Mouse (Mus musculus): ENCODE data around the gene Gm21992. TPM values are rescaled to one million over a fixed set of nuclear protein-coding genes. Genes with fewer than 3 reads are reported as not detected.

Gm21992 gene
- 16.2 and 23.9 TPM in 2 replicates for polyA plus RNA-seq (2015; fragmentation: Nextera tagmentation; extraction: Ambion mirVana)

- Histone ChIP-seq H3K9me3 (replicated peaks; ENCODE audit: control insufficient read depth, low read length) (0 out of 2 replicates have a peak, but pooled peaks cover 4% of the 10 kb centered on the region), H3K27me3 (ENCODE audit: control insufficient read depth, insufficient read depth, low read length) (no peaks in the 10 kb centered on the region), H3K4me1 (ENCODE audit: control insufficient read depth, insufficient read depth, low read length) (peaks cover 21% of the 10 kb centered on the region), H3K4me2 (ENCODE audit: low read depth, low read length) (peak within 1 kb of the TSS; percentile 95), H3K4me3 (ENCODE audit: low read length) (peak within 1 kb of the TSS; percentile 95), H3K36me3 (ENCODE audit: control insufficient read depth, insufficient read depth) (no peaks in the 10 kb centered on the region), H3K27ac (ENCODE audit: low read length) (peak within 1 kb of the TSS; percentile 98), H3K9ac (ENCODE audit: low read length) (peak within 1 kb of the TSS; percentile 97)
- ATAC-seq (replicated peaks; ENCODE audit: extremely low read depth, insufficient read depth, low FRiP score) = peak; percentile 99
- WGBS = under 1% methylated on average over 83 of the region's 83 CpGs
Measured at GRCm38 (mm10) chr19:4811063-4811908, at the start of gene Gm21992, which contains the start of gene Rbm14. Gene Gm21992 (minus strand): TSS chr19:4811612. Gene Rbm14 (minus strand): TSS chr19:4811634.

GRCm38 (mm10) chr19:4859081-4859480, 47.7 kb upstream of the Gm21992 start:
- Histone ChIP-seq H3K27me3 (ENCODE audit: control insufficient read depth, insufficient read depth, low read length) (0 out of 2 replicates have a peak, but pooled peaks cover 2% of the 10 kb centered on the region), H3K36me3 (ENCODE audit: control insufficient read depth, insufficient read depth) (no peaks in the 10 kb centered on the region), H3K9me3 (replicated peaks; ENCODE audit: control insufficient read depth, low read length) (no peaks in the 10 kb centered on the region), H3K4me1 (ENCODE audit: control insufficient read depth, insufficient read depth, low read length) (peaks cover 7% of the 10 kb centered on the region), H3K4me2 (ENCODE audit: low read depth, low read length) (no peak overlapping the region), H3K27ac (ENCODE audit: low read length) (no peak overlapping the region), H3K4me3 (ENCODE audit: low read length) (no peak overlapping the region), H3K9ac (ENCODE audit: low read length) (no peak overlapping the region)
- WGBS = 36% methylated on average over 6 of the region's 6 CpGs
- no peak for ATAC-seq (replicated peaks; ENCODE audit: extremely low read depth, insufficient read depth, low FRiP score)

DNA sequence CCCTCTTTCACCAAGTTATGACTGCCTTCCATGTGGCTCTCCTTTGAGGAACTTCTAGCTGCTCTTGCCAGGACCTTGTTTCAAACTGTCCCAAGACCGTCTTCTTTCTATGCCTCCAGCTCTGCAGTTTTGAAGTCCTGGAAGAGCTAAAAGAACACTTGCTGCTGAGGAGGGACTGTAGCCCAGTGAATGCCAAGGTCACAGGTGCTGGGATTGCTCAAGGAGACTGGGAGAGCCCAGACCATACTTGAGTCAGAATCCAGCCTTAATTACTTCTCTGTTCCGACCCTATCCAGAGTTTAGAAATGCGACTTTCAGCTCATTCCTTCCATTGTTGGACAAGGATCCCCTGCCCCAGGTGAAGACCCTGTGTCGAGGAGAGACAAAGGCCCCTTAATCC, 44.5 kb upstream of the Gm21992 start:
- WGBS = 73% methylated on average over 4 of the region's 4 CpGs
- H3K36me3 ChIP-seq (ENCODE audit: control insufficient read depth, insufficient read depth) = no peaks in the 10 kb centered on the region
- H3K9ac ChIP-seq (ENCODE audit: low read length) = no peak overlapping the region
- no peaks in the 10 kb centered on the region for H3K9me3 ChIP-seq (replicated peaks; ENCODE audit: control insufficient read depth, low read length)
- ATAC-seq (replicated peaks; ENCODE audit: extremely low read depth, insufficient read depth, low FRiP score) = no peak
- peak overlapping the region; percentile 74; the same call in 1 of the 2 replicates for H3K4me3 ChIP-seq (ENCODE audit: low read length)
- 0 out of 2 replicates have a peak, but pooled peaks cover 3% of the 10 kb centered on the region for H3K27me3 ChIP-seq (ENCODE audit: control insufficient read depth, insufficient read depth, low read length)
- H3K27ac ChIP-seq (ENCODE audit: low read length) = no peak overlapping the region
- H3K4me2 ChIP-seq (ENCODE audit: low read depth, low read length) = peak overlapping the region; percentile 99
- H3K4me1 ChIP-seq (ENCODE audit: control insufficient read depth, insufficient read depth, low read length) = peaks cover 7% of the 10 kb centered on the region

DNA sequence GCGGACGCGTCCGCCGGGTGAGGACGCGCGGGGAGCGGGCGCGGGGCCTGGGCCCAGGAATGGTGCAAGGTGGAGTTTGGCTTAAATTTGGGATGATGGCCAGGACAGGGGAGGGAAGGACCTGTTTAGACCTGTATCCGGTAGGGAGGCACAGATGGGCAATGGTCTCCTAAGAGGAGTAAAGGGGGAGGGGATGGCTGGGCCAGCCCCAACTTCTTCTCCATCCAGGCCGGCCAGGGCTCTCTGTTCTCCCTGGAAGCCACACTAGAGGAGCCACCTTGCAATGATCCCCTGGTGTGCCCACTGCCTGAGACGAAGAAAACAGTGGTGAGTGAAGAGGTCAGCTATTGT, 44.0 kb upstream of the Gm21992 start:
- H3K9ac ChIP-seq (ENCODE audit: low read length) = peak overlapping the region; percentile 83
- H3K27me3 ChIP-seq (ENCODE audit: control insufficient read depth, insufficient read depth, low read length) = 0 out of 2 replicates have a peak, but pooled peaks cover 4% of the 10 kb centered on the region
- ATAC-seq (replicated peaks; ENCODE audit: extremely low read depth, insufficient read depth, low FRiP score) = no peak
- H3K4me1 ChIP-seq (ENCODE audit: control insufficient read depth, insufficient read depth, low read length) = peaks cover 7% of the 10 kb centered on the region
- WGBS = 3% methylated on average over 14 of the region's 14 CpGs
- peak overlapping the region; percentile 74 for H3K4me3 ChIP-seq (ENCODE audit: low read length)
- peak overlapping the region; percentile 53 for H3K27ac ChIP-seq (ENCODE audit: low read length)
- no peaks in the 10 kb centered on the region for H3K9me3 ChIP-seq (replicated peaks; ENCODE audit: control insufficient read depth, low read length)
- peak overlapping the region; percentile 99 for H3K4me2 ChIP-seq (ENCODE audit: low read depth, low read length)
- H3K36me3 ChIP-seq (ENCODE audit: control insufficient read depth, insufficient read depth) = no peaks in the 10 kb centered on the region

GRCm38 (mm10) chr19:4854552-4855469, 43.4 kb upstream of the Gm21992 start, which contains the start of gene Ctsf:
Gene Ctsf (plus strand): TSS chr19:4855130.
- H3K9ac ChIP-seq (ENCODE audit: low read length) = peak within 1 kb of the TSS; percentile 83
- no peaks in the 10 kb centered on the region for H3K9me3 ChIP-seq (replicated peaks; ENCODE audit: control insufficient read depth, low read length)
- peak within 1 kb of the TSS; percentile 53 for H3K27ac ChIP-seq (ENCODE audit: low read length)
- peak; percentile 88 for ATAC-seq (replicated peaks; ENCODE audit: extremely low read depth, insufficient read depth, low FRiP score)
- H3K4me2 ChIP-seq (ENCODE audit: low read depth, low read length) = peak within 1 kb of the TSS; percentile 99
- H3K27me3 ChIP-seq (ENCODE audit: control insufficient read depth, insufficient read depth, low read length) = 0 out of 2 replicates have a peak, but pooled peaks cover 4% of the 10 kb centered on the region
- H3K4me3 ChIP-seq (ENCODE audit: low read length) = peak within 1 kb of the TSS; percentile 74
- no peaks in the 10 kb centered on the region for H3K36me3 ChIP-seq (ENCODE audit: control insufficient read depth, insufficient read depth)
- WGBS = 4% methylated on average over 45 of the region's 45 CpGs
- H3K4me1 ChIP-seq (ENCODE audit: control insufficient read depth, insufficient read depth, low read length) = peaks cover 7% of the 10 kb centered on the region

DNA sequence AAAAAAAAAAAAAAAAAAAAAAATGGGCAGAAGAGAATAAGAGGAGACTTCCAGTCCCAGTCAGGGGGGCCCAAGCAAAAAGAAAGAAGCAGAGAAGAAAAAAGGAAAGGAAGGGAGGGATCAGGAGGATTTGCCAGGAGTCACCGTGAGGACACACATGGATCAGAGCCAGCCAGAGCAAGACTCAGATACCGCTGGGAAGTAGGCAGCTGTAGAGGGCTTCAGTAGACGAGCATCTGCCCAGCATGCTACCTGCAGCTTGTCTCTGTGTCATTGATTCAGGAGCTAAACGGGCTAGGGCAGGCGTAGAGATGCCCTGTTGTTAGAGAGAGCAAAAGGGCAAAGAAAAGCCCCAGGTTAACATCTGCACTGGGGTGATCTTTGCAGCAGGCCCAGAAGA, 38.9 kb upstream of the Gm21992 start:
- H3K4me3 ChIP-seq (ENCODE audit: low read length) = no peak overlapping the region
- H3K4me2 ChIP-seq (ENCODE audit: low read depth, low read length) = no peak overlapping the region
- ATAC-seq (replicated peaks; ENCODE audit: extremely low read depth, insufficient read depth, low FRiP score) = no peak
- H3K27ac ChIP-seq (ENCODE audit: low read length) = no peak overlapping the region
- H3K4me1 ChIP-seq (ENCODE audit: control insufficient read depth, insufficient read depth, low read length) = peaks cover 3% of the 10 kb centered on the region; the same call in 1 of the 2 replicates
- 0 out of 2 replicates have a peak, but pooled peaks cover 2% of the 10 kb centered on the region for H3K27me3 ChIP-seq (ENCODE audit: control insufficient read depth, insufficient read depth, low read length)
- H3K9me3 ChIP-seq (replicated peaks; ENCODE audit: control insufficient read depth, low read length) = no peaks in the 10 kb centered on the region
- no peak overlapping the region for H3K9ac ChIP-seq (ENCODE audit: low read length)
- H3K36me3 ChIP-seq (ENCODE audit: control insufficient read depth, insufficient read depth) = no peaks in the 10 kb centered on the region
- WGBS = 38% methylated on average over 5 of the region's 5 CpGs

GRCm38 (mm10) chr19:4849800-4850199, 38.4 kb upstream of the Gm21992 start:
- Histone ChIP-seq H3K4me1 (ENCODE audit: control insufficient read depth, insufficient read depth, low read length) (peaks cover 3% of the 10 kb centered on the region; the same call in 1 of the 2 replicates), H3K36me3 (ENCODE audit: control insufficient read depth, insufficient read depth) (no peaks in the 10 kb centered on the region), H3K9ac (ENCODE audit: low read length) (no peak overlapping the region), H3K27me3 (ENCODE audit: control insufficient read depth, insufficient read depth, low read length) (0 out of 2 replicates have a peak, but pooled peaks cover 2% of the 10 kb centered on the region), H3K27ac (ENCODE audit: low read length) (no peak overlapping the region), H3K4me2 (ENCODE audit: low read depth, low read length) (no peak overlapping the region), H3K9me3 (replicated peaks; ENCODE audit: control insufficient read depth, low read length) (no peaks in the 10 kb centered on the region), H3K4me3 (ENCODE audit: low read length) (no peak overlapping the region)
- WGBS = 46% methylated on average over 4 of the region's 4 CpGs
- ATAC-seq (replicated peaks; ENCODE audit: extremely low read depth, insufficient read depth, low FRiP score) = no peak

- WGBS = 24% methylated on average over 7 of the region's 7 CpGs
- Histone ChIP-seq H3K4me1 (ENCODE audit: control insufficient read depth, insufficient read depth, low read length) (no peaks in the 10 kb centered on the region), H3K4me3 (ENCODE audit: low read length) (no peak overlapping the region), H3K27me3 (ENCODE audit: control insufficient read depth, insufficient read depth, low read length) (0 out of 2 replicates have a peak, but pooled peaks cover 6% of the 10 kb centered on the region), H3K9ac (ENCODE audit: low read length) (no peak overlapping the region), H3K36me3 (ENCODE audit: control insufficient read depth, insufficient read depth) (no peaks in the 10 kb centered on the region), H3K4me2 (ENCODE audit: low read depth, low read length) (no peak overlapping the region), H3K27ac (ENCODE audit: low read length) (no peak overlapping the region), H3K9me3 (replicated peaks; ENCODE audit: control insufficient read depth, low read length) (no peaks in the 10 kb centered on the region)
- no peak for ATAC-seq (replicated peaks; ENCODE audit: extremely low read depth, insufficient read depth, low FRiP score)
Measured at GRCm38 (mm10) chr19:4847490-4847889, 36.1 kb upstream of the Gm21992 start.

Data from heart, embryonic 16.5 days (tissue).